Mouse (Mus musculus): ENCODE results near the gene Pcmt1.

DNA sequence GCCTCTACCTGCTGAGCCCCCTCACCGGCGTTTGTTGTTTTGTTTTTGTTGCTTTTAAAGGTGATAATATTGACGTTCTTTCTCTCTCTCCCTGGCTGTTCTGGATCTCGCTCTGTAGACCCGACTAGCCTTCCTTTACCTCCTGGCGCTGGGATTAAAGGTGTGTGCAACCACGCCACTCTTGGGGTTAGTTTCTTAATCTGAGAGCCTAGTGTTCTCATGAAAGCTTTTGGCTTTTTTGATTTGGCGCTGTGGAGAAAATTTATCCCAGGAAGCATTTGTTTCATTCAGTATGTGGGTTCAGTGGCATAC, 45.5 kb upstream of the Pcmt1 start:
- TF ChIP-seq CTCF (IDR thresholded peaks at IDR 0.05; ENCODE audit: insufficient read depth, low read depth, low read length) (no peak), POLR2A (IDR thresholded peaks at IDR 0.05; ENCODE audit: insufficient read depth, low read depth, low read length) (no peak)
